Mouse (Mus musculus) liver, embryonic 15.5 days (tissue): Measurements from ENCODE around the gene Cpsf3. TPM values are rescaled to one million over a fixed set of nuclear protein-coding genes. Genes with fewer than 3 reads are reported as not detected.
A peak's percentile ranks its signal among the peaks of the same experiment; 100 is the strongest.

Experiments
- ATAC-seq: fragments of 200-750 bp; cut with Nextera tagmentation; 2 replicates; pipeline ENCODE4 v1.8.0; 2017; ENCODE audit warnings: moderate number of reproducible peaks, mild to moderate bottlenecking, moderate library complexity; ENCODE audit not compliant: insufficient read depth
- H3K27ac ChIP-seq: fragments of 300-500 bp; sonication (generic); replicated peaks from 2 replicates; pipeline ENCODE4 v1.5.1; 2015; ENCODE audit warnings: mild to moderate bottlenecking, inconsistent platforms
- H3K27me3 ChIP-seq: fragments of 300-500 bp; sonication (generic); 2 replicates; pipeline ENCODE4 v1.6.1; 2015; ENCODE audit warnings: mild to moderate bottlenecking, inconsistent platforms
- H3K36me3 ChIP-seq: fragments of 300-500 bp; sonication (generic); replicated peaks from 2 replicates; pipeline ENCODE4 v1.6.1; 2015; ENCODE audit warnings: moderate library complexity, mild to moderate bottlenecking, inconsistent platforms
- H3K4me1 ChIP-seq: fragments of 300-500 bp; sonication (generic); replicated peaks from 2 replicates; pipeline ENCODE4 v1.6.1; 2015; ENCODE audit warnings: inconsistent platforms
- H3K4me2 ChIP-seq: fragments of 300-500 bp; sonication (generic); 2 replicates; pipeline ENCODE4 v1.6.1; 2015; ENCODE audit warnings: moderate library complexity, mild to moderate bottlenecking, inconsistent platforms
- H3K4me3 ChIP-seq: fragments of 300-500 bp; sonication (generic); replicated peaks from 2 replicates; pipeline ENCODE4 v1.5.1; 2015; ENCODE audit warnings: mild to moderate bottlenecking, inconsistent platforms
- H3K9ac ChIP-seq: fragments of 300-500 bp; sonication (generic); 2 replicates; pipeline ENCODE4 v1.6.1; 2015; ENCODE audit warnings: moderate library complexity, mild to moderate bottlenecking, inconsistent platforms
- H3K9me3 ChIP-seq: fragments of 300-500 bp; sonication (generic); replicated peaks from 2 replicates; pipeline ENCODE4 v1.6.1; 2016; ENCODE audit warnings: inconsistent platforms
- WGBS: fragments of 180-500 bp; shearing (Covaris S2); methylation state at CpG from one replicate; pipeline ENCODE4 v1.1.7; 2015; ENCODE audit warnings: mixed read lengths; ENCODE audit not compliant: insufficient replicate concordance; 5-methylcytosine and 5-hydroxymethylcytosine counted together
- polyA plus RNA-seq: library from polyadenylated mRNA; unstranded; fragments of >200 nt; fragmentation: Nextera tagmentation; extraction: Ambion mirVana; gene quantifications from 2 replicates; pipeline ENCODE4 v1.2.1, GENCODE M21; 2015

Gene Cpsf3
- polyA plus RNA-seq, 1 experiment from 2014 or later, result 40.5 TPM

DNA sequence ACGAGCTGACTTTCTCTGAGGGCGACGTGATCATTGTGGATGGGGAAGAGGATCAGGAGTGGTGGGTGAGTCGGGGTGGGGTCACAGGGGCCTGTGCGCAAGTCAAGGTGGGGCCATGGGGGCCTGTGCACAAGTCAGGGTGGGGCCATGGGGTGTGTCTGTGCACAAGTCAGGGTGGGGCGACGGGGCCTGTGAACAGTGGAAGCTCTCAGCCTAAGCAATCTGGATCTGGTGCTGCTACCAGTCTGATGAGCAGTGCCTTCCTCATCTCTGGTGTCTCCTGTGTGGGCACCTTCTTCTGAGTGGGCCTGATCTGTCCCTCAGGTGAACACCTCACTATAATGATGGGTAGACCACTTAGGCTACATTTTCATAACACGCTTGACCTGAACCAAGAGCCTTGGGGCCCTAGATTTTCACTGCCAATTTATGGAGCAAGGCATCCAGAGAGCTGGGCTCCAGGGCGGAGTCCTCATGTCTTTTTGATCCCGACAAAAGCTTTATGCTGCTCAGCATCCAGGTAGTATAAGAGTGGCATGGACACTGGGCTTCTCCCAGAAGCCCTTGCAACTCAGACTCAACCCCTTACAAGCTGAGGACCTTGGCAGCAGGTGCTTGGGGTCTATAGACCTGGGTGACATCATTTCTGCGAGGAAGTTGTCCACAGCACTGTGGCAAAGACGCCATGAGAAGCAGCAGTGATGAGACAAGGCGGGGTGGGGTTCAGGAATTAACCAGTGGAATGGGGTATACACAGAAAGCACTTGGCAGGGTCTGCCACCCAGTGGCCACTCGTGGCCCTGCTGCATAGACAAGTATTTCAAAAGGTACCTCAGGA, 19.0 kb upstream of the Cpsf3 start:
- no peaks in the 10 kb centered on the region for H3K9me3 ChIP-seq
- peak; percentile 37 for ATAC-seq
- peaks cover 12% of the 10 kb centered on the region for H3K36me3 ChIP-seq
- H3K4me1 ChIP-seq, result peaks cover 18% of the 10 kb centered on the region
- H3K27me3 ChIP-seq, result no peaks in the 10 kb centered on the region
- 53% methylated on average over 14 of the region's 14 CpGs for WGBS
- no peak overlapping the region for H3K4me2 ChIP-seq
- H3K4me3 ChIP-seq, result no peak overlapping the region
- H3K9ac ChIP-seq, result no peak overlapping the region
- H3K27ac ChIP-seq, result no peak overlapping the region

DNA sequence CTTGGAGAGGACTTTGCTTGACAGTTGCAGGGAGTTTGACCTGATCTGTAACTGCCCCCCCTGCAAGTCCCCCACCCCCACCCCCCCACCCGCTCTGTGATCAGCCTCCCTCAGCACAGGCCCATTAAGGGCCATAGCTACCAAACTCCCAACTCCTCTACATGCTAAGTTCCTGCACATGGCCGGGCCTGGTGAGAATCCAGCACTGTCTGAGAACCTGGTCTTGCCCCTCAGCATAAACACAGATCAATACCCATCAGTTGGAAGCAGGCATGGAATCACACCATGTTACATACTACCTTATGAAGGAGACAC, 18.4 kb upstream of the Cpsf3 start:
- WGBS, result 68% methylated on average over 2 of the region's 2 CpGs
- H3K4me1 ChIP-seq, result peaks cover 18% of the 10 kb centered on the region
- no peak overlapping the region for H3K27ac ChIP-seq
- H3K9ac ChIP-seq, result no peak overlapping the region
- no peaks in the 10 kb centered on the region for H3K9me3 ChIP-seq
- H3K4me3 ChIP-seq, result no peak overlapping the region
- peaks cover 17% of the 10 kb centered on the region for H3K36me3 ChIP-seq
- ATAC-seq, result no peak
- no peak overlapping the region for H3K4me2 ChIP-seq
- no peaks in the 10 kb centered on the region for H3K27me3 ChIP-seq

GRCm38 (mm10) chr12:21268083-21268616, 17.0 kb upstream of the Cpsf3 start:
- ATAC-seq, result no peak

DNA sequence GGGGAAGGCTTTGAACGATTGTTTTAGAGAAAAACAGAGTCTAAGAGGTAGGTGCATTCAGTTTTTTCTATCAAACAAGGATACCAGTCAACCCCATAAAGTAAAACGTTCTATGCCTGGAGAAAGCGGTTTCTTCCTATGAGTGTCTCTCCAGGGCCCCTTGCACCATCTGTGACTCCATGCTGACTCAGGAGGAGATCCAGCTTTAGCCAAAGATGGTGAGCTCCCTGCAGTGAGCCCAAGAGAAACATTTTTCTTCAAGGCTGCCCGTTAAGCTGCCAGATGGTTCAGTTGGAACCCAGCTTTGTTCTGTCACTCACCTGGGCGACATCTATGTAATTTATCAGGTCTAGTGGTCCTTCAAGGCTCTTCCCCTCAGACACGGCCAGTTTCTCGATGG, 10.7 kb upstream of the Cpsf3 start:
- Histone ChIP-seq H3K9ac (no peak overlapping the region), H3K36me3 (peaks cover 25% of the 10 kb centered on the region), H3K27ac (no peak overlapping the region), H3K27me3 (no peaks in the 10 kb centered on the region), H3K4me2 (no peak overlapping the region), H3K9me3 (no peaks in the 10 kb centered on the region), H3K4me1 (no peaks in the 10 kb centered on the region), H3K4me3 (no peak overlapping the region)
- WGBS, result 69% methylated on average over 7 of the region's 7 CpGs
- no peak for ATAC-seq

More at GRCm38 (mm10) chr12:21268083-21268616, 17.0 kb upstream of the Cpsf3 start:
- Histone ChIP-seq H3K4me1 (peaks cover 18% of the 10 kb centered on the region), H3K9ac (no peak overlapping the region), H3K27me3 (no peaks in the 10 kb centered on the region), H3K9me3 (no peaks in the 10 kb centered on the region), H3K27ac (no peak overlapping the region), H3K36me3 (peaks cover 24% of the 10 kb centered on the region), H3K4me2 (no peak overlapping the region), H3K4me3 (no peak overlapping the region)
- WGBS, result 81% methylated on average over 8 of the region's 8 CpGs

- H3K9me3 ChIP-seq, result no peaks in the 10 kb centered on the region
- H3K36me3 ChIP-seq, result 0 out of 2 replicates have a peak, but pooled peaks cover 5% of the 10 kb centered on the region
- no peaks in the 10 kb centered on the region for H3K4me1 ChIP-seq
- H3K9ac ChIP-seq, result no peak overlapping the region
- no peak overlapping the region for H3K4me3 ChIP-seq
- H3K4me2 ChIP-seq, result no peak overlapping the region
- no peak overlapping the region for H3K27ac ChIP-seq
- no peaks in the 10 kb centered on the region for H3K27me3 ChIP-seq
- no peak for ATAC-seq
- 47% methylated on average over 1 of the region's 1 CpGs for WGBS
These were observed 7.8 kb upstream of the Cpsf3 start for GRCm38 (mm10) chr12:21277352-21277864.

DNA sequence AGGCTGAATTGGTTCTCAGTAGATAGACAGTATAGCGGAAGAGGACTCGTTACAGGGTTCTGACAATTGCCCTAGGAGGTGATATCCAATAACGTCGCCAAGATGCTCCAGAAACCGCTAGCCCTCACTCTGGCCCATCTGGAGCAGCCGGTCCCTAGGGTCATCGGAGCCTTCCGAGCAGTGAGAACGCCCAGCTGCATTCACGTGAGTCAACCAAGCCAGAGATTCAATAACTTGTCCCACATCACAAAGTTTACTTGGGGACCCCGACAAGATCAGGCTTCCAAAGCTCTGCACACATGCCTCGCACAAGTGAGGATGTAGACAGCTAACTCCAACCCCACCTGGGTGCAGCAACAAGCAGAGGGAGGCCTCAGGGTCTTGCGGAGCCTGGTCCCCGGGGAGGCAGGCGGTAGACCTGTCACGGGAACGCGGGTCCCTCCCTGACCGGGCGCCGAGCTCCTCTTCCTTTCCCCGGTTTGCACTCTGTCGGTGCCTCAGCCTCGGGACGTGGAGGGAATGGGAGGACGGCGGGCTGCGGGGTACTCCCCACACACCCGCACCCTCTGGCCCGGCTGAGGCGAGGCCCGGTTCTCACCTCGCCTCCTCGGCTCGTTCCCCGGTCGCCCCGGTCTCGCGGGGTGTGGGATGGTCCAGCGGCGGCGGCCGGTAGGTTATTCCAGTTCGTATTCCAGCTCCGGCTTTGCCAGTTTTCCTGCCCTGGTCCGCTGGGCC, 484 bp downstream of the Cpsf3 start:
- Histone ChIP-seq H3K4me3 (peak overlapping the region; percentile 76), H3K9ac (peak overlapping the region; percentile 77), H3K4me2 (peak overlapping the region; percentile 83), H3K36me3 (0 out of 2 replicates have a peak, but pooled peaks cover 13% of the 10 kb centered on the region), H3K27me3 (no peaks in the 10 kb centered on the region), H3K4me1 (peaks cover 21% of the 10 kb centered on the region), H3K9me3 (no peaks in the 10 kb centered on the region), H3K27ac (peak overlapping the region; percentile 73)
- peak; percentile 78 for ATAC-seq
- WGBS, result under 1% methylated on average over 47 of the region's 47 CpGs

GRCm38 (mm10) chr12:21286243-21286622, 1.0 kb downstream of the Cpsf3 start, which contains the start of gene Itgb1bp1:
TSS of gene Itgb1bp1 (minus strand) at chr12:21286284.
- peak; percentile 88 for ATAC-seq

DNA sequence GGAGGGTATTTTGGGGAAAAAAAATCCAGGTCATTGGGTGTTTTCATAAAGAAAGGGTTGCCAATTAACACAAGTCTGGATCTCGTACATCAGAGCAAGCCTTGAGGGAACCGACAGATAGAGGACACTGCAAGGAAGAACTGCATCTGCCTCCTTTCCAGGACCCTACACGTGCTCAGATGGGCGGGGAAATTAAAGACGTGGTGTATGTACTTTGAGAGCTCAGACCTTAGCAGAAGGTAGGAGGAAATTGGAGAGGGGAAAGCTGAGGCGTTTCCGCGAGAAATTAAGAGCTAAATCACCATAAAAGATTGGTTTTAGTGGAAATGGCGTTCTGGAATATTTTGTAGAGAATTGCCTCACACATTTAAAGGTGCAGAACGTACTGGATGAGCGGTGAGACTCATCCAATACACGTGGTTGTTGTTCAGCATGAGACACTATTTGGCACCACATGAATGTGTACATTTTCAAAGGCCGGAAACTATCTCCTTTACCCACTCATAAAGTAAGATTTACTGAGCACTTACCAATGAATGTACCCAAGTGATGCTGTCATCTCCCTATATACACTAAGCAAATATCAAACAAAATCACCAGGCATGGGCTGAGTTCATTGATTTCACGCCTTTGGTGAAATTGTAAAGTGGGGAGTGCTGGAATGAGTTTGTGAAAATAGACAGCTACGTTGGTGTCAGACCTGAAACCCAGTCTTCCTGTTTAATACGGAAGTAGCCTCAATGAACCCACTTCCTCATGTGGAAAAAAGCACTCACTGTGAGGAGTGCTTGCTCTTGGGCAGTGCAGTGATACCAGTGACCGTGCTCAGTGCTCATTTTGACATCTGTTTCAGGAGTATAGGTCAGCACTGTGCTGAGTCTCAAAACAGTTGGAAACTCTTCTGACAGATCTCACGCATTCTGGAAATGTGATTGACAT, 1.8 kb downstream of the Cpsf3 start:
- peak overlapping the region; percentile 81 for H3K27ac ChIP-seq
- H3K36me3 ChIP-seq, result peaks cover 25% of the 10 kb centered on the region
- peaks cover 21% of the 10 kb centered on the region for H3K4me1 ChIP-seq
- peak overlapping the region; percentile 74 for H3K9ac ChIP-seq
- H3K4me2 ChIP-seq, result peak overlapping the region; percentile 83
- H3K4me3 ChIP-seq, result peak overlapping the region; percentile 76
- ATAC-seq, result peak; percentile 25; the same call in 1 of the 2 replicates
- H3K27me3 ChIP-seq, result no peaks in the 10 kb centered on the region
- no peaks in the 10 kb centered on the region for H3K9me3 ChIP-seq
- WGBS, result 10% methylated on average over 18 of the region's 18 CpGs

More at GRCm38 (mm10) chr12:21286243-21286622, 1.0 kb downstream of the Cpsf3 start, which contains the start of gene Itgb1bp1:
- peak within 1 kb of the TSS; percentile 83 for H3K4me2 ChIP-seq
- peaks cover 21% of the 10 kb centered on the region for H3K4me1 ChIP-seq
- WGBS, result under 1% methylated on average over 28 of the region's 28 CpGs
- H3K9ac ChIP-seq, result peak within 1 kb of the TSS; percentile 77
- H3K36me3 ChIP-seq, result peaks cover 17% of the 10 kb centered on the region; the same call in 1 of the 2 replicates
- no peaks in the 10 kb centered on the region for H3K27me3 ChIP-seq
- H3K27ac ChIP-seq, result peak within 1 kb of the TSS; percentile 81
- no peaks in the 10 kb centered on the region for H3K9me3 ChIP-seq
- peak within 1 kb of the TSS; percentile 76 for H3K4me3 ChIP-seq

DNA sequence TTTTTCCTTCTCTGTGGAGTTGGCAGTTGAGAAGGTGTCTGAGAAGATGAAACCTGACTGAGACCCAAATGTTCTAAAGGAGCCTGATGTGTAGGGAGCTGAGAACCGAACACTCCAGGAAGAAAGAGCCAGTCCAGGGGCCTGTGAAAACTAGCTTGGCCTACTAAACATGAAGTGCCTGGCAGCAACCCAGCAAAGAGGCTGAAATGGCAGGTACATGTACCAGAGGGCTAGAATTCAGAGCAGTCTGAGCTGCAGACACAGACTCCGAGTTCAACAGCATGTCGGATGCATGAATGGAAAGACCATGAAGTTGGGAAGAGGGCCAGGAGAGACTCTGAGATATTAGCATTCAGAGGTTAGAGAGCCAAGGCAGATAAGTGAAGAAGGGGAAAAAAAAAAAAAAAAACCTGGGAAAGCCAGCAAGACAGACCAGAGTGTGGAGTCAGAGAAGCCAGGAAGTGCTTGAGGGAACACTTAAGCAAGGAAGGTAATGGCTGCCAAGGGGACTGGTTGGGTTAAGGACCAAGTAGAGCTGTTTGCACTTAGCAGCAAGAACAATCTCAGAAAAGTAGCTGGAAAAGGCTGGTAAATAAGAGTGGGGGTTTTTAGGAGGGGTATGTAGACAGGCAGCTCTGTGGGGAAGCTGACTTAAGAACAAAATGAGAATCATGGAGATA, 3.7 kb downstream of the Cpsf3 start:
- H3K27ac ChIP-seq, result no peak overlapping the region
- H3K4me3 ChIP-seq, result no peak overlapping the region
- peaks cover 44% of the 10 kb centered on the region for H3K36me3 ChIP-seq
- H3K9ac ChIP-seq, result no peak overlapping the region
- no peak overlapping the region for H3K4me2 ChIP-seq
- H3K27me3 ChIP-seq, result no peaks in the 10 kb centered on the region
- ATAC-seq, result no peak
- no peaks in the 10 kb centered on the region for H3K9me3 ChIP-seq
- 74% methylated on average over 3 of the region's 3 CpGs for WGBS
- H3K4me1 ChIP-seq, result peaks cover 21% of the 10 kb centered on the region

DNA sequence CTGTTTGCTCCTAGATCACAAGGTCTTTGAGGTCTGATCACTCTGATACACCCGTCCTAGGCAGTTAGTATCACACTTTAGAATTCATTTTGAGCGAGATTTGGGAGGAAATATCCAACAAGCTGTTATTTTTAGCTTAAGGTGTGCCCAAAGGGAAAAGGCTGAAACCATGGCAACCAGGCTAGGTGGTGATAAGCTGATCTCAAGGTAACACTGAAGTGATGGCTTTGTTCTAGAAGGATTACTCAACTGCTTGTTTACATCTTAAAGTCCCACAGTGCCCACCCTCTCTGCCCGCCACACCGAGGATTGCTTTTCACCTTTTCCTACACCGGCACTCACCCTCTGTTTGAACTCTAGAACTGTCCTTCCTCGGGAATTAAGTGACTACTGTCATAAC, 4.5 kb downstream of the Cpsf3 start:
- no peak overlapping the region for H3K4me3 ChIP-seq
- WGBS, result 71% methylated on average over 6 of the region's 6 CpGs
- no peak overlapping the region for H3K4me2 ChIP-seq
- no peak overlapping the region for H3K27ac ChIP-seq
- peaks cover 52% of the 10 kb centered on the region for H3K36me3 ChIP-seq
- H3K4me1 ChIP-seq, result peaks cover 21% of the 10 kb centered on the region
- ATAC-seq, result no peak
- no peaks in the 10 kb centered on the region for H3K9me3 ChIP-seq
- no peak overlapping the region for H3K9ac ChIP-seq
- no peaks in the 10 kb centered on the region for H3K27me3 ChIP-seq
